Mouse (Mus musculus) hindbrain, postnatal 0 days (tissue): ENCODE results near the gene Ssh2. TPM values are rescaled to one million over a fixed set of nuclear protein-coding genes. Genes with fewer than 3 reads are reported as not detected.

Source experiments
- ATAC-seq: fragments of 200-750 bp; cut with Nextera tagmentation; 2 replicates; pipeline ENCODE4 v1.8.0; 2017; ENCODE audit warnings: mild to moderate bottlenecking, moderate TSS enrichment, moderate library complexity
- DNase-seq: peaks from one replicate; pipeline ENCODE4 v3.0.0-alpha.2; 2015; ENCODE audit warnings: low spot score
- H3K27ac ChIP-seq: fragments of 300-500 bp; sonication (generic); 2 replicates; pipeline ENCODE4 v1.5.1; 2014; ENCODE audit warnings: mild to moderate bottlenecking
- H3K27me3 ChIP-seq: fragments of 300-500 bp; sonication (generic); 2 replicates; pipeline ENCODE4 v1.6.1; 2014; ENCODE audit warnings: low read length, mixed read lengths; ENCODE audit not compliant: insufficient read depth
- H3K36me3 ChIP-seq: fragments of 300-500 bp; sonication (generic); 2 replicates; pipeline ENCODE4 v1.6.1; 2014; ENCODE audit warnings: low read length, mixed read lengths; ENCODE audit not compliant: insufficient read depth
- H3K4me1 ChIP-seq: fragments of 300-500 bp; sonication (generic); 2 replicates; pipeline ENCODE4 v1.6.1; 2014; ENCODE audit warnings: antibody characterized with exemption, low read length, mixed read lengths; ENCODE audit not compliant: insufficient read depth
- H3K4me2 ChIP-seq: fragments of 300-500 bp; sonication (generic); 2 replicates; pipeline ENCODE4 v1.6.1; 2014; ENCODE audit warnings: low read depth, mild to moderate bottlenecking, low read length, moderate library complexity, mixed read lengths
- H3K4me3 ChIP-seq: fragments of 300-500 bp; sonication (generic); 2 replicates; pipeline ENCODE4 v1.5.1; 2014; ENCODE audit warnings: low read length
- H3K9ac ChIP-seq: fragments of 300-500 bp; sonication (generic); replicated peaks from 2 replicates; pipeline ENCODE4 v1.6.1; 2014; ENCODE audit warnings: mild to moderate bottlenecking, low read length, moderate library complexity, mixed read lengths
- H3K9me3 ChIP-seq: fragments of 300-500 bp; sonication (generic); 2 replicates; pipeline ENCODE4 v1.6.1; 2016; ENCODE audit warnings: low read length, mixed read lengths
- CTCF ChIP-seq: IDR thresholded peaks from 2 replicates; pipeline ENCODE4 v1.5.1; 2016; ENCODE audit warnings: antibody characterized with exemption, control low read depth, low read depth
- WGBS: fragments of 180-500 bp; shearing (Covaris S2); extraction: QIAGEN DNeasy Blood & Tissue Kit; methylation state at CpG from one replicate; pipeline ENCODE4 v1.1.7; 2014; 5-methylcytosine and 5-hydroxymethylcytosine counted together
- polyA plus RNA-seq: library from polyadenylated mRNA; unstranded; fragments of >200 nt; fragmentation: Nextera tagmentation; extraction: Ambion mirVana; gene quantifications from 2 replicates; pipeline ENCODE4 v1.2.1, GENCODE M21; 2015
- total RNA-seq: library from RNA; depleted of rRNA; stranded (reverse); fragments of >200 nt; gene quantifications from 2 replicates; pipeline ENCODE4 v1.2.3, GENCODE M21; 2014

Gene Ssh2
- total and polyA plus RNA-seq, 2 experiments from 2014 or later: 10.9 to 30.1 TPM

DNA sequence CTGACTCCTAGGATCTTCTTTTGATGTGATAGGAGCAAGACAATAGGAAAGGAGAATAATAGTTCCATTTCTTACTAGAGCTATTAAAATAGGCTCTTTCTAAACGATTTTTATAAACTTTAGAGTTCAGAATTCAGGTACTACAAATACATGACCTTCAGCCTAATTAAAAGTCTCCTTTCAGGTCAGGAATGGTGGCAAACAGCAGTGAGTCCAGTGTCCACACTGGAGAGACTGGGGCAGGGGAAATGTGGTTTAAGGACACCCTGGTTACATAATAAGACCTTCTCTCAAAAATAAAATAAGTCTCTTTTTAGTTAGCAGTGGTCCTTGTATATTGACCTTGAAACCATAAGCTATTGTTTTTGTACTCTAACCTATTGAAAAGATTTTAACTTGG, 148.3 kb downstream of the Ssh2 start:
- H3K27ac ChIP-seq: no peak overlapping the region
- ATAC-seq: no peak
- no peak overlapping the region for H3K9ac ChIP-seq
- no peak overlapping the region for H3K4me2 ChIP-seq
- H3K9me3 ChIP-seq: no peaks in the 10 kb centered on the region
- no peak overlapping the region for H3K4me3 ChIP-seq
- 76% methylated on average over 1 of the region's 1 CpGs for WGBS
- H3K4me1 ChIP-seq: no peaks in the 10 kb centered on the region
- H3K27me3 ChIP-seq: no peaks in the 10 kb centered on the region
- no peak for TF ChIP-seq CTCF
- DNase-seq: no peak
- no peaks in the 10 kb centered on the region for H3K36me3 ChIP-seq

DNA sequence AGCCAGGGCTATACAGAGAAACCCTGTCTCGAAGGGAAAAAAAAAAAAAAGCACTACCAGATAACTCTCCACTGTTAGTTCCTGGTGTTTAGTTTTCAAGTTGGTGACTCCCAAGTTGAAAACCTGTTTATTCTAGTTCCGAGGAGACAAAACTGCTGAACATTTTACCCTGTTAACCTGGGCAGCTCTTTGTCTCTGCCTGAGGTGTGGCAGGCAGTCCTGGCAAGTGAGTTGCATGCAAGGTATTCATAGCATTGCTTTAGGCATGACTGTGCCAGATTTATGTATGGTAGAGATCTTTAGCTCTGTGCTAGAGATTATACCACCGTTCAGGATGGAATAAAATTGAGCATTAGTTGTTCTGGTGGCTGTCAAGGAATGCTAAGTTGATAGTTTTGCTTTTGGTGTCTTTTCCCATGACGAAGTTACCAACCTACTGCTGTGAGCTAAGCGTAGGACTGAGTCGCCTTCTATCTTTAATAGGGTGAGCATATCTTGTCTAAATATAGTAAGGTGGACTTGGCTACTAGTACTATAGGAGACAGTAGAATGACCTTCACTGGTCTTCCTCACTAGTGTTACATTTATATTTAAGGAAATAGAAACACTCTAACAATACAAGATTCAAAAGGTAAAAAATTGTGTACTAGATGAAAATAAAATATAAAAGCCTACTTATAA, 149.8 kb downstream of the Ssh2 start:
- no peak for TF ChIP-seq CTCF
- H3K4me1 ChIP-seq: no peaks in the 10 kb centered on the region
- H3K4me3 ChIP-seq: no peak overlapping the region
- H3K9me3 ChIP-seq: no peaks in the 10 kb centered on the region
- no peak overlapping the region for H3K4me2 ChIP-seq
- WGBS: 92% methylated on average over 6 of the region's 6 CpGs
- H3K27me3 ChIP-seq: no peaks in the 10 kb centered on the region
- H3K9ac ChIP-seq: no peak overlapping the region
- no peak for ATAC-seq
- DNase-seq: no peak
- H3K27ac ChIP-seq: no peak overlapping the region
- no peaks in the 10 kb centered on the region for H3K36me3 ChIP-seq

DNA sequence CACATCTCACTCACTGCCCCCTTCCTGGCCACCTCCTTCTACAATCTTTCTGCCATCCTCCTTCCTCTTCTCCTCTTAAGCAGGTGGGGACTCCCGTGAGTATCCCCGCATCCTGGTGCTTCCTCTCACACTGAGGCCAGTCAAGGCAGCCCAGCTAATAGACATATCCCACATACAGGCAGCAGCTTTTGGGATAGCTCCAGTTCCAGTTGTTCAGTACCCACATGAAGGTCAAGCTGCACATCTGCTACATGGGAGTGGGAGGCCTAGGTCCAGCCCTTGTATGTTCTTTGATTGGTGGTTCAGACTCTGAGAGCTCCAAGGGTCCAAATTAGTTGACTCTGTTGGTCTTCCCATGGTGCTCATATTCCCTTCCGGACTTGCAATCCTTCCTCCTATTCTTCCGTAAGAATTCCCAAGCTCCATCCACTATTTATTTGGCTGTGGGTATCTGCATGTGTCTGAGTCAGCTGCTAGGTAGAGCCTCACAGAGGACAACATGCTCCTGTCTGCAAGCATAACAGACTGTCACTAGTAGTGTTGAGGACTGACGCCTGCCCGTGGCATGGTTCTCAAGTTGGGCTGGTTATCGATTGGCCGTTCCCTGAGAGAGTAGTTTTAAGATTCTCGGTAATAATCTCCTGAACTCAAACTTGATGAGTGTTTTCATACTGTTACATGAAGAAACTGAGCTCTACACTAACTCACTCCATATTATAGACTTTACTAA, 151.6 kb downstream of the Ssh2 start:
- 93% methylated on average over 9 of the region's 9 CpGs for WGBS

DNA sequence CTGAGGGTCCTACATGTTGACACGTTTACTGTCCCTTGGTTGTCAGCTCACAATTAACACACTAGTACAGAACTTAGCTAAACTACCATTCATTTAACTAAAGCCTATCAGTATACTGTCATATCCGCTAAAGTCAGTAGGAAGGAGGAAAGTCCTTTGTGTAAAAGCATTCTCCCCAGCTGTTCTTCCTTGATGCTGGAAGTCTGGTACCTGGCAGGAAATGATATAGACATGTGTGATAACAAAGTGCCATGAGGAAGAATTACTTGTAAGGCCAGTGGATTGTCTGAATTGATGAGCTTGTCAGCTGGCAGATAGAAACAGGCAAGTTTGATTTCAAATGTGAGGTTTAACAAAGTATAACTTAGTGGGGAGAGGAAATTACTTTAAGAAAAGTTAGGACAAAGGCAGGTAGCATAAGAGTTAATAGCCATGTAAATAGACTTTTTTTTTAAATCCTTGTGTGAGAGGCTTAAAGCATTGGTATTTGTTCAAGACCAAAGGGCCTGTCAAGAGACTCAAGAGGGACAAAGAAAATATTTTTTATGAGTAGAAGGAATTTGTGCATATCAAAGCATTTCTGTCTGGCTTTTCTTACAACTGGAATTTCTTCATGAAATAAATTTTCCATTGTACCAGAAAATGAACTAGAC, 153.2 kb downstream of the Ssh2 start:
- Histone ChIP-seq H3K27me3 (no peaks in the 10 kb centered on the region), H3K27ac (no peak overlapping the region), H3K36me3 (no peaks in the 10 kb centered on the region), H3K4me3 (no peak overlapping the region), H3K4me1 (no peaks in the 10 kb centered on the region), H3K9me3 (no peaks in the 10 kb centered on the region), H3K4me2 (no peak overlapping the region), H3K9ac (no peak overlapping the region)
- 73% methylated on average over 2 of the region's 2 CpGs for WGBS
- no peak for TF ChIP-seq CTCF
- no peak for DNase-seq
- ATAC-seq: no peak

More for the DNA sequence above, 151.6 kb downstream of the Ssh2 start:
- Histone ChIP-seq H3K9ac (no peak overlapping the region), H3K4me3 (no peak overlapping the region), H3K36me3 (no peaks in the 10 kb centered on the region), H3K4me2 (no peak overlapping the region), H3K4me1 (no peaks in the 10 kb centered on the region), H3K27me3 (no peaks in the 10 kb centered on the region), H3K27ac (no peak overlapping the region), H3K9me3 (no peaks in the 10 kb centered on the region)
- TF ChIP-seq CTCF: no peak
- DNase-seq (no peak), ATAC-seq (no peak)

DNA sequence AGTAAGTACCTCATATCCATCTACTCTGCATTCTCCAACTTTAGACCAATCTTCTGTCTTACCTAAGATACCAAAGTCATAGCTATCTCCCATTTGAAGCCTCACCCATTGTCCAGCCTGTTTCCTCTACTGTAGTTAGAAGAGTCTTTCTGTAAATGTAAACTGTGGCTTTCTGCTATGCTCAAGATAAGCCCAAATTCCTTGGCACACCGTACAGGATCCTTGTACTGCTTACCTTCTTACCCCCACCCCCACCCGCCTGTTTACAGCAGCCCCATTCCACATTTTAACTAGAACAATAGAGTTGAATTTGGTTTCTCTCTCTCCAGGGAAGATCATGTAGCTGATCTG, 153.7 kb downstream of the Ssh2 start:
- DNase-seq (no peak), ATAC-seq (no peak)
- Histone ChIP-seq H3K4me2 (no peak overlapping the region), H3K4me3 (no peak overlapping the region), H3K27ac (no peak overlapping the region), H3K4me1 (no peaks in the 10 kb centered on the region), H3K36me3 (no peaks in the 10 kb centered on the region), H3K9me3 (no peaks in the 10 kb centered on the region), H3K27me3 (no peaks in the 10 kb centered on the region), H3K9ac (no peak overlapping the region)
- no peak for TF ChIP-seq CTCF
- 78% methylated on average over 2 of the region's 2 CpGs for WGBS

DNA sequence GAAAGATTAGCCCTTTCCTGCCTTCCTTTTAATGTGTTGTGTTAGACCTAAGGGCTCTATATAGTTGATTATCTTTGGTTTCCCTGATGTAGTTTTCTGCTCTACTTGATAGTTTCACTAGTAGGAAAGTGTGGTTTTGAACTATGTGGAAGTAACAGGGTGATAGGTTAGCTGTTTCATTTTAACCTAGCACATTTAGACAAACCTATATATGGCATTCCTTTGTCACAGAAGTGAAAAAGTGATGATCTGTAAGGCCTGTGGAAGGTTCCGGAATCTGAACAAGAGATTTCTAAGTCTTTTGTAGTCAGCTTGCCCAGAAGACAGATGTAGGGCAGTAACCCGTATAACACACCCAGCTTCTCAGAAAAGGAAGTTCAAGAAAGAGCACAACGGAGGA, 155.0 kb downstream of the Ssh2 start:
- no peaks in the 10 kb centered on the region for H3K4me1 ChIP-seq
- no peaks in the 10 kb centered on the region for H3K27me3 ChIP-seq
- DNase-seq (no peak), ATAC-seq (no peak)
- no peaks in the 10 kb centered on the region for H3K9me3 ChIP-seq
- no peak overlapping the region for H3K4me3 ChIP-seq
- WGBS: 84% methylated on average over 3 of the region's 3 CpGs
- H3K4me2 ChIP-seq: no peak overlapping the region
- no peak overlapping the region for H3K27ac ChIP-seq
- H3K36me3 ChIP-seq: no peaks in the 10 kb centered on the region
- TF ChIP-seq CTCF: no peak
- no peak overlapping the region for H3K9ac ChIP-seq

DNA sequence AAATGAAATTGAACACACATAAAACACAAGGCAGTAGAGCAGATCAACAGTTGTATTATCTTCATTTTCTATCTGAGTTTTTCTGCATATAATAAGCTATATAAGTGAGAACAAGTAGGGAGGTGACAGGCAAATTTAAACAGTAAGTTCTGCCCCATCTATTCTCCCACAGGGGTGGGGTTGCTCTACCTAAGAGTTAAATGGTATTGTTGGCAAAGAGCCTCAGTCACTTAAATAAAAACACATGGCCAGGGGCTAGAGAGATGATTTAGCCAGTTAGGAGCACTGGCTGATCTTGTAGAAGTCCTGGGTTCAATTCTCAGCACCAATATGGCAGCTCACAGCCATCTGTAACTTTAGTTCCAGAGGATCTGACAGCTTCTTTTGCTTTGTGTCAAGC, 155.6 kb downstream of the Ssh2 start:
- H3K27me3 ChIP-seq: no peaks in the 10 kb centered on the region
- no peak for TF ChIP-seq CTCF
- ATAC-seq (no peak), DNase-seq (no peak)
- no peak overlapping the region for H3K4me2 ChIP-seq
- no peak overlapping the region for H3K9ac ChIP-seq
- no peak overlapping the region for H3K4me3 ChIP-seq
- H3K9me3 ChIP-seq: no peaks in the 10 kb centered on the region
- no peaks in the 10 kb centered on the region for H3K36me3 ChIP-seq
- H3K4me1 ChIP-seq: no peaks in the 10 kb centered on the region
- no peak overlapping the region for H3K27ac ChIP-seq
